Mouse (Mus musculus) embryonic facial prominence, embryonic 14.5 days (tissue): ENCODE measurements at regions not wholly inside any gene's neighbourhood (a gene's known extent, or its start where the extent isn't known, plus 50 kb on each side); places are given as distances from the start of the nearest gene placed in this dataset.

ENCODE experiments used
- ATAC-seq: fragments of 200-750 bp; cut with Nextera tagmentation; 2 replicates; pipeline ENCODE4 v1.8.0; 2017; ENCODE audit warnings: low read depth, moderate number of reproducible peaks, moderate TSS enrichment
- DNase-seq: peaks from one replicate; pipeline ENCODE4 v3.0.0-alpha.2; 2015; ENCODE audit warnings: low spot score
- H3K27ac ChIP-seq: fragments of 300-500 bp; sonication (generic); replicated peaks from 2 replicates; pipeline ENCODE4 v1.5.1; 2014; ENCODE audit warnings: low read depth, mild to moderate bottlenecking, low read length, moderate library complexity
- H3K27me3 ChIP-seq: fragments of 300-500 bp; sonication (generic); replicated peaks from 2 replicates; pipeline ENCODE4 v1.6.1; 2014; ENCODE audit warnings: low read length; ENCODE audit not compliant: control insufficient read depth, insufficient read depth
- H3K36me3 ChIP-seq: fragments of 300-500 bp; sonication (generic); 2 replicates; pipeline ENCODE4 v1.6.1; 2014; ENCODE audit warnings: low read length, mixed read lengths; ENCODE audit not compliant: control insufficient read depth, insufficient read depth
- H3K4me1 ChIP-seq: fragments of 300-500 bp; sonication (generic); 2 replicates; pipeline ENCODE4 v1.6.1; 2014; ENCODE audit warnings: antibody characterized with exemption, low read length; ENCODE audit not compliant: control insufficient read depth, insufficient read depth
- H3K4me2 ChIP-seq: fragments of 300-500 bp; sonication (generic); 2 replicates; pipeline ENCODE4 v1.6.1; 2014; ENCODE audit warnings: low read depth, mild to moderate bottlenecking, low read length, moderate library complexity, mixed read lengths
- H3K4me3 ChIP-seq: fragments of 300-500 bp; sonication (generic); 2 replicates; pipeline ENCODE4 v1.5.1; 2014; ENCODE audit warnings: low read depth, mild to moderate bottlenecking, low read length
- H3K9ac ChIP-seq: fragments of 300-500 bp; sonication (generic); 2 replicates; pipeline ENCODE4 v1.6.1; 2014; ENCODE audit warnings: low read depth, mild to moderate bottlenecking, low read length, moderate library complexity, mixed read lengths
- H3K9me3 ChIP-seq: fragments of 300-500 bp; sonication (generic); 2 replicates; pipeline ENCODE4 v1.6.1; 2016; ENCODE audit warnings: low read length; ENCODE audit not compliant: control insufficient read depth
- WGBS: fragments of 180-500 bp; shearing (Covaris S2); extraction: QIAGEN DNeasy Blood & Tissue Kit; methylation state at CpG from one replicate; pipeline ENCODE4 v1.1.7; 2014; 5-methylcytosine and 5-hydroxymethylcytosine counted together

GRCm38 (mm10) chr5:52092273-52092672 is 98.0 kb downstream of the Dhx15 start:
- H3K4me2 ChIP-seq = no peak overlapping the region
- DNase-seq (no peak), ATAC-seq (no peak)
- H3K9me3 ChIP-seq = no peaks in the 10 kb centered on the region
- no peak overlapping the region for H3K9ac ChIP-seq
- no peak overlapping the region for H3K27ac ChIP-seq
- no peak overlapping the region for H3K4me3 ChIP-seq
- whole genome bisulfite sequencing = 90% methylated on average over 4 of the region's 4 CpGs
- no peaks in the 10 kb centered on the region for H3K4me1 ChIP-seq
- no peaks in the 10 kb centered on the region for H3K36me3 ChIP-seq
- H3K27me3 ChIP-seq = no peaks in the 10 kb centered on the region

DNA sequence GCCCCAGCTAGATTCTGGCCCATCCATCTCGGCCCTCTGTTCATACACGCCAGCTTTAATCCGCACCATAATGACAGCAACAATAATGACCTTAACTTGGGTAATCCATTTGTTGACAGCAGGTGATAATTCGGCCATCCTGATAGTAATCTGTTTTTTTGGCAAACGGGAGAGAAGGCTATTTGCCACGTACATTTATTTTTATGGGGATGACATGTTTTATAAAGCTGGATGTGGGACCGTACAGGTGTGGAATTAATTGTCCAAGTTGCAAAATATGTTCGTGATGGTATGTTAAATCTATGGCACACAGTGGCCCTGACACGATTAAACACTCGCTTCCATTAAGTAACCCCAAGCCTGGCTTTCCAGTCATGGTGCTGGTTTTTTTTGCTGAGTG is 102.2 kb downstream of the Dhx15 start:
- Histone ChIP-seq H3K36me3 (no peaks in the 10 kb centered on the region), H3K4me1 (no peaks in the 10 kb centered on the region), H3K9me3 (no peaks in the 10 kb centered on the region), H3K4me2 (no peak overlapping the region), H3K9ac (no peak overlapping the region), H3K27ac (no peak overlapping the region), H3K4me3 (no peak overlapping the region), H3K27me3 (no peaks in the 10 kb centered on the region)
- WGBS = 75% methylated on average over 10 of the region's 10 CpGs
- DNase-seq = no peak
- no peak for ATAC-seq

DNA sequence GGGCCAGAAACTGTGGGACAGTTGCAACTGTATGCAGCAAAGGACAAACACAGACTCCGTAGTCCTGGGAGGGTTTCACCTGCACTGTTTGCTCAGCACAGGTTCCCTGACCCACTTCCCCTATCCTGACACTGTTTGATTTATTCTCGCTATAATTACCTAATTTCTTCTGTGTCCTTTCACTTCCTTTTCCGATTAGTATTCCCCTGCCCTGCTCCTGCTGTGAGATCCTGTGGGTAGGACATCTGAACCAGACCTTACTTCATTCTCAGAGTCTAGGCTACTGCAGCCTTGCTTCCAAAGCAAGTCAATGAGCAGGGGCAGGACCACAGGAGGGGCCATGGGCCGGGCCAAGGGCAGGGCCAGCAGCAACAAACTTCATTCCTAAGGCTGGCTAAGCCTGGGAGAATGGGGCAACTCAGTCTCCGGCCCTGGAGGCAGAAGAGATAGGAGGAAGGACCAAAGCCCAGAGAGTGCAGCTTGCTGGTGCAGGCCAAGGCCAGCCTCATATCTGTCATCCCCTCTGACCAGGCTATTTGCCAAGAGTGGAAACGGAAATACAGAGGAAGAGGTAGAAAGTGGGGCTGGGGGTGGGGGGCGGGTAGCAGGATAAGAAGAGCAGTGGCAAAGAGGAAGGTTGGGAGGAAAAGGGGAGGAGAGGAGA is 103.4 kb downstream of the Dhx15 start:
- WGBS = 48% methylated on average over 7 of the region's 7 CpGs
- Histone ChIP-seq H3K27ac (no peak overlapping the region), H3K36me3 (no peaks in the 10 kb centered on the region), H3K4me2 (no peak overlapping the region), H3K9me3 (no peaks in the 10 kb centered on the region), H3K9ac (no peak overlapping the region), H3K4me3 (no peak overlapping the region), H3K4me1 (no peaks in the 10 kb centered on the region), H3K27me3 (no peaks in the 10 kb centered on the region)
- ATAC-seq = no peak
- no peak for DNase-seq

- no peak overlapping the region for H3K4me3 ChIP-seq
- no peak for ATAC-seq
- 75% methylated on average over 4 of the region's 4 CpGs for WGBS
- H3K27ac ChIP-seq = no peak overlapping the region
- H3K36me3 ChIP-seq = no peaks in the 10 kb centered on the region
- H3K4me1 ChIP-seq = no peaks in the 10 kb centered on the region
- H3K27me3 ChIP-seq = no peaks in the 10 kb centered on the region
- H3K9me3 ChIP-seq = no peaks in the 10 kb centered on the region
- DNase-seq = no peak
- no peak overlapping the region for H3K4me2 ChIP-seq
- no peak overlapping the region for H3K9ac ChIP-seq
These were observed 110.0 kb downstream of the Dhx15 start for GRCm38 (mm10) chr5:52080268-52080667.

- Histone ChIP-seq H3K9ac (no peak overlapping the region), H3K27ac (no peak overlapping the region), H3K9me3 (no peaks in the 10 kb centered on the region), H3K4me2 (no peak overlapping the region), H3K4me1 (no peaks in the 10 kb centered on the region), H3K4me3 (no peak overlapping the region), H3K27me3 (no peaks in the 10 kb centered on the region), H3K36me3 (no peaks in the 10 kb centered on the region)
- no peak for ATAC-seq
- 83% methylated on average over 3 of the region's 3 CpGs for WGBS
- no peak for DNase-seq
These were observed 112.6 kb downstream of the Dhx15 start for GRCm38 (mm10) chr5:52077696-52078095.

- Histone ChIP-seq H3K36me3 (no peaks in the 10 kb centered on the region), H3K9me3 (no peaks in the 10 kb centered on the region), H3K27me3 (no peaks in the 10 kb centered on the region), H3K27ac (no peak overlapping the region), H3K4me3 (no peak overlapping the region), H3K4me2 (no peak overlapping the region), H3K4me1 (no peaks in the 10 kb centered on the region), H3K9ac (no peak overlapping the region)
- ATAC-seq (no peak), DNase-seq (no peak)
- 91% methylated on average over 2 of the region's 2 CpGs for WGBS
These were observed 115.2 kb downstream of the Dhx15 start for GRCm38 (mm10) chr5:52075096-52075495.

DNA sequence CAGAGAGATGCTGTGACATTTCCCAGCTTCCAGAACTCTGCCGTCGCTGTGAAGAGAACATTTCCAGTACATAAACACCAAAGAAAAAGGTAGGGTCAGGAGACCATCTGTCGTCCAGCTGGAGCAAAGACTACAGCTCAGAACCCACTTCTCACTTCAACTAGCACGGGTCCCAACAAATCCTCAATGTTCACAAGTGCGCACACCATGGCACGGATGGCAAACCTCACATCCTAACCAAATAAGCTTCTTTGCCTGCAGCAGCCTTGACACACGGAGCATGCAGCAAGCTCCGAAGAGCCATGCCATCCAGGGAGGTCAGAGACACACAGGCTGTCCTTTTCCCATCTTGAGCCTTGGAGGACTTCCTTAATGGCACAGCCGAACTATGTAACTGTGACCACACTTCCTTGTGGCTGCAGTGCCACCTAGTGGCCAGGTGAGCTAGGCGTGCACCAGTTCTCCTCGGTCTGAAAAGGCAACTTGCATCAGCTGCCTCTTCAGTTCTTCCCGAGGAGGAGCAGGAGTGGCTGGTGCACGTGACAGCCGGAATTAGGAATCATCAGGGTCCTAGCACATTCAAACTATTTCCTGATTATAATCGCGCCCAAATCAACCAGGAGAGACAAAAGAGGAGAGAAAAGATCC is 125.4 kb downstream of the Dhx15 start:
- Histone ChIP-seq H3K9me3 (no peaks in the 10 kb centered on the region), H3K27me3 (no peaks in the 10 kb centered on the region), H3K4me1 (no peaks in the 10 kb centered on the region), H3K4me2 (no peak overlapping the region), H3K9ac (no peak overlapping the region), H3K27ac (no peak overlapping the region), H3K4me3 (no peak overlapping the region), H3K36me3 (no peaks in the 10 kb centered on the region)
- peak; percentile 88 for DNase-seq
- peak; percentile 82 for ATAC-seq
- 29% methylated on average over 16 of the region's 16 CpGs for WGBS

DNA sequence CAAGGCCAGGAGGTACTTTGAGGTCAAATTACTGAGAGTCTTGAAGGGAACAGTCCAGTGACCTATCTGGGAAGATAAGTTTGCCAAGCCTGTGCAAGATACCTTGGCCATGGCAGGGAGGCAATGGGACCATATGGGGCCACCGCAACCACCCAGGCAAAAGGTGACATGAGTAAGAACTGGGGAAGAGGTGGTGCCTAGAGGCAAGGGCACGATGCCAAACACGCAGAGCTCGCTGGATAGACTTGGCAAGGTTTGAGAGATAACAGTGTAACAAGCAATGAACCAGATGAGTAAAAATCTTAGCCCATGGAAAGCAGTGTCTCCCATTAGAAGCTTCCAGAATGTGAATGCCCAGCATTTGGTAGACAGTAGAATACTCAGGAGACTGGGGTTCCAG is 128.1 kb downstream of the Dhx15 start:
- H3K27ac ChIP-seq = no peak overlapping the region
- no peak for ATAC-seq

DNA sequence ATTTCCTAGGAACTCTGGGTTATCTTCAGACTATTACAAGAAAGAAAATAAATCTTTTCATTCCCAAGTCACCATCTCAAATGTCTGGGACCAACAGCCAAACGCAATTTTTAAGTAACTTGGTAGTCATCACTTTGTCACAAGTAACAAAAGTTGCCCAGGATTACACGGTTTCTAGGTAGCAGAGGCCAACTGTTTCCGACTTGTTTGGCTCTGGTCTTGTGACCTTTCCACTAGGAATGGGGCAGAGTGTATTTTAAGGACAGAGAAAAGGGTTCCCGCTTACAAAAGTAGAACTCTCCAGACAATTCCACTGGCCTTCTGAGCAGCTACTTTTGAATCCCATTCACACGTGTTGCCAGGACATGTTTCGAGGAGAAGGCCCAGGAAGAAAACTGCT is 129.1 kb downstream of the Dhx15 start:
- Histone ChIP-seq H3K27ac (no peak overlapping the region), H3K4me2 (no peak overlapping the region), H3K4me1 (no peaks in the 10 kb centered on the region), H3K27me3 (no peaks in the 10 kb centered on the region), H3K4me3 (no peak overlapping the region), H3K36me3 (no peaks in the 10 kb centered on the region), H3K9ac (no peak overlapping the region), H3K9me3 (no peaks in the 10 kb centered on the region)
- 78% methylated on average over 6 of the region's 6 CpGs for WGBS
- ATAC-seq (no peak), DNase-seq (no peak)

More for the DNA sequence above, 128.1 kb downstream of the Dhx15 start:
- 79% methylated on average over 4 of the region's 4 CpGs for WGBS
- Histone ChIP-seq H3K27me3 (no peaks in the 10 kb centered on the region), H3K4me2 (no peak overlapping the region), H3K4me3 (no peak overlapping the region), H3K4me1 (no peaks in the 10 kb centered on the region), H3K9me3 (no peaks in the 10 kb centered on the region), H3K36me3 (no peaks in the 10 kb centered on the region), H3K9ac (no peak overlapping the region)
- no peak for DNase-seq
